ENCODE assay signal across 25 mouse cellular contexts in genomic region chrX:166869515-166869914, GRCm38 (mm10).
DNase-seq lines count a peak whose midpoint lies in the region; ATAC-seq lines count a peak whose summit lies in the region.
"Had no signal": no experiment of that assay in that cellular context is flagged by ENCODE, and none has a peak within 500 bp of the region (broad histone marks: within the 10 kb centered on the region; RNA-seq: fewer than 3 reads in every experiment).

No protein-coding gene starts in this region.

- peak; percentile 56 for ATAC-seq in megakaryocyte, adult 5-6 weeks (ENCODE audit: poor library complexity, severe bottlenecking)
- ATAC-seq in heart, embryonic 11.5 days (replicated peaks; ENCODE audit: insufficient number of reproducible peaks, low FRiP score, low TSS enrichment): no peak
- ATAC-seq: activated CD4-positive, CD25-positive, alpha-beta regulatory T cell, adult 4 months; CD4-positive, CD25-positive, alpha-beta regulatory T cell, adult 4 months; forebrain, embryonic 13.5 days; forebrain, embryonic 15.5 days; forebrain, postnatal 0 days; Patski had no signal

- H3K9ac ChIP-seq in heart, embryonic 11.5 days (ENCODE audit: low read depth, low read length): no peak overlapping the region
- H3K9ac ChIP-seq: embryonic facial prominence, embryonic 12.5 days; forebrain, embryonic 13.5 days; forebrain, embryonic 15.5 days; forebrain, postnatal 0 days had no signal

- peak; percentile 1 for DNase-seq in brain, adult 2 months (ENCODE audit: low read depth, low spot score)
- no peak for DNase-seq in neural tube, embryonic 10.5 days (ENCODE audit: extremely low spot score, low spot score)
- DNase-seq in embryo, embryonic 11 days: no peak
- DNase-seq: adrenal gland, adult 8-10 months; adrenal gland, postnatal 14 days; adrenal gland, postnatal 36 days; B cell, adult 2 months; cerebellum, adult 11 months; cerebellum, adult 18-20 months; cerebellum, adult 8-10 months; cerebellum, adult 9-11 months; cerebellum, postnatal 14 days; cerebellum, postnatal 36 days; forebrain, postnatal 0 days had no signal

- H3K4me3 ChIP-seq in heart, embryonic 11.5 days (ENCODE audit: low read depth, low read length): no peak overlapping the region
- H3K4me3 ChIP-seq: embryonic facial prominence, embryonic 10.5 days; embryonic facial prominence, embryonic 12.5 days; forebrain, embryonic 13.5 days; forebrain, embryonic 15.5 days had no signal

- no peaks in the 10 kb centered on the region for H3K36me3 ChIP-seq in heart, embryonic 11.5 days (ENCODE audit: control insufficient read depth, insufficient read depth, low read length)
- H3K36me3 ChIP-seq: embryonic facial prominence, embryonic 10.5 days; embryonic facial prominence, embryonic 12.5 days; forebrain, embryonic 15.5 days; G1E had no signal

- no peak overlapping the region for H3K27ac ChIP-seq in heart, embryonic 11.5 days (ENCODE audit: low read depth, low read length)
- H3K27ac ChIP-seq: embryonic facial prominence, embryonic 10.5 days; embryonic facial prominence, embryonic 12.5 days; forebrain, embryonic 13.5 days; forebrain, embryonic 15.5 days had no signal

- no peak overlapping the region for H3K4me2 ChIP-seq in heart, embryonic 11.5 days
- H3K4me2 ChIP-seq: embryonic facial prominence, embryonic 12.5 days; forebrain, embryonic 13.5 days; forebrain, embryonic 15.5 days had no signal

- no peaks in the 10 kb centered on the region for H3K27me3 ChIP-seq in heart, embryonic 11.5 days (ENCODE audit: control insufficient read depth, insufficient read depth, low read length)
- H3K27me3 ChIP-seq: CH12.LX; embryonic facial prominence, embryonic 12.5 days; forebrain, embryonic 15.5 days had no signal

- H3K9me3 ChIP-seq in heart, embryonic 11.5 days (replicated peaks; ENCODE audit: control insufficient read depth, low read length): no peaks in the 10 kb centered on the region
- H3K9me3 ChIP-seq: embryonic facial prominence, embryonic 10.5 days; embryonic facial prominence, embryonic 12.5 days; forebrain, embryonic 13.5 days; forebrain, embryonic 15.5 days; G1E had no signal

- no peaks in the 10 kb centered on the region for H3K4me1 ChIP-seq in heart, embryonic 11.5 days (ENCODE audit: control insufficient read depth, insufficient read depth, low read length)
- H3K4me1 ChIP-seq: embryonic facial prominence, embryonic 10.5 days; embryonic facial prominence, embryonic 12.5 days; forebrain, embryonic 13.5 days; forebrain, embryonic 15.5 days had no signal

- 77% methylated on average over 5 of the region's 5 CpGs for WGBS in heart, embryonic 11.5 days (ENCODE audit: insufficient replicate concordance)
